Mouse (Mus musculus) bone marrow macrophage, adult 2 months (primary cell): ENCODE results near the gene Togaram2. TPM values are rescaled to one million over a fixed set of nuclear protein-coding genes. Genes with fewer than 3 reads are reported as not detected.

Experiments
- H3K27ac ChIP-seq: 2 replicates; pipeline ENCODE4 v1.5.1; 2012; ENCODE audit warnings: low read depth, low read length; ENCODE audit not compliant: insufficient read depth
- H3K4me1 ChIP-seq: 2 replicates; pipeline ENCODE4 v1.6.1; 2012; ENCODE audit warnings: low read length; ENCODE audit not compliant: control insufficient read depth, insufficient read depth
- H3K4me3 ChIP-seq: 2 replicates; pipeline ENCODE4 v1.5.1; 2012; ENCODE audit warnings: mild to moderate bottlenecking, low read length, moderate library complexity; ENCODE audit not compliant: insufficient read depth
- CTCF ChIP-seq: IDR thresholded peaks from 2 replicates; pipeline ENCODE4 v1.5.1; 2012; ENCODE audit warnings: low read depth, mild to moderate bottlenecking, low read length, moderate library complexity
- POLR2A ChIP-seq: IDR thresholded peaks from 2 replicates; pipeline ENCODE4 v1.6.1; 2012; ENCODE audit warnings: mild to moderate bottlenecking, low read depth, low read length, borderline replicate concordance
- polyA plus RNA-seq: library from polyadenylated mRNA; stranded (reverse); fragments of >200 nt; gene quantifications from 2 replicates; pipeline ENCODE4 v1.2.4, GENCODE M21; 2012; ENCODE audit not compliant: missing spikeins, insufficient read depth, insufficient read length

The Togaram2 gene
- polyA plus RNA-seq, 1 experiment = not detected

GRCm38 (mm10) chr17:71695716-71696315 is 22.8 kb downstream of the Togaram2 start:
- H3K4me3 ChIP-seq = no peak overlapping the region
- H3K4me1 ChIP-seq = no peaks in the 10 kb centered on the region
- no peak for TF ChIP-seq CTCF
- no peak for TF ChIP-seq POLR2A
- H3K27ac ChIP-seq = no peak overlapping the region

GRCm38 (mm10) chr17:71696396-71696795 is 23.3 kb downstream of the Togaram2 start:
- no peaks in the 10 kb centered on the region for H3K4me1 ChIP-seq
- TF ChIP-seq CTCF (no peak), POLR2A (no peak)
- H3K4me3 ChIP-seq = no peak overlapping the region
- no peak overlapping the region for H3K27ac ChIP-seq

- Histone ChIP-seq H3K4me3 (no peak overlapping the region), H3K4me1 (no peaks in the 10 kb centered on the region), H3K27ac (no peak overlapping the region)
- no peak for TF ChIP-seq CTCF
- TF ChIP-seq POLR2A = no peak
Measured at GRCm38 (mm10) chr17:71697896-71698618, 25.0 kb downstream of the Togaram2 start.

GRCm38 (mm10) chr17:71698619-71698956 is 25.5 kb downstream of the Togaram2 start:
- H3K27ac ChIP-seq = no peak overlapping the region
- no peak overlapping the region for H3K4me3 ChIP-seq
- 0 out of 2 replicates have a peak, but pooled peaks cover 3% of the 10 kb centered on the region for H3K4me1 ChIP-seq
- TF ChIP-seq CTCF (no peak), POLR2A (no peak)

GRCm38 (mm10) chr17:71705113-71705512 is 32.1 kb downstream of the Togaram2 start:
- H3K27ac ChIP-seq = no peak overlapping the region
- H3K4me1 ChIP-seq = peaks cover 7% of the 10 kb centered on the region
- H3K4me3 ChIP-seq = no peak overlapping the region
- TF ChIP-seq POLR2A (no peak), CTCF (no peak)

GRCm38 (mm10) chr17:71705550-71706480 is 32.8 kb downstream of the Togaram2 start:
- H3K4me1 ChIP-seq = peaks cover 7% of the 10 kb centered on the region
- no peak for TF ChIP-seq CTCF
- TF ChIP-seq POLR2A = no peak
- H3K4me3 ChIP-seq = no peak overlapping the region
- H3K27ac ChIP-seq = no peak overlapping the region

GRCm38 (mm10) chr17:71707715-71708114 is 34.7 kb downstream of the Togaram2 start:
- Histone ChIP-seq H3K4me3 (no peak overlapping the region), H3K27ac (no peak overlapping the region), H3K4me1 (peaks cover 7% of the 10 kb centered on the region)
- TF ChIP-seq POLR2A = no peak
- TF ChIP-seq CTCF = no peak

- TF ChIP-seq CTCF (no peak), POLR2A (no peak)
- no peaks in the 10 kb centered on the region for H3K4me1 ChIP-seq
- H3K4me3 ChIP-seq = no peak overlapping the region
- H3K27ac ChIP-seq = no peak overlapping the region
Measured at GRCm38 (mm10) chr17:71712279-71712678, 39.2 kb downstream of the Togaram2 start.

- TF ChIP-seq CTCF (no peak), POLR2A (no peak)
- H3K4me1 ChIP-seq = no peaks in the 10 kb centered on the region
- H3K4me3 ChIP-seq = no peak overlapping the region
- H3K27ac ChIP-seq = no peak overlapping the region
Measured at GRCm38 (mm10) chr17:71715034-71715433, 42.0 kb downstream of the Togaram2 start.
